Mouse (Mus musculus) brain, embryonic 14.5 days (tissue): ENCODE results near the gene Faf1.

Experiments
- CTCF ChIP-seq: fragments of 200-500 bp; IDR thresholded peaks from 2 replicates; pipeline ENCODE4 v1.5.1; 2012; ENCODE audit warnings: inconsistent platforms, mild to moderate bottlenecking, moderate library complexity, borderline replicate concordance; ENCODE audit not compliant: insufficient read depth, insufficient read length; ENCODE audit errors: extremely low read depth
- POLR2A ChIP-seq: fragments of 200-500 bp; IDR thresholded peaks from 2 replicates; pipeline ENCODE4 v1.6.1; 2012; ENCODE audit warnings: mild to moderate bottlenecking, inconsistent platforms, borderline replicate concordance; ENCODE audit not compliant: poor library complexity, insufficient read depth, insufficient read length, severe bottlenecking; ENCODE audit errors: extremely low read depth

GRCm38 (mm10) chr4:109887856-109888357, 211.5 kb downstream of the Faf1 start:
- TF ChIP-seq CTCF (no peak), POLR2A (no peak)
